Mouse (Mus musculus) layer of hippocampus, postnatal 10 days (tissue): ENCODE data around the gene Vamp4. TPM values are rescaled to one million over a fixed set of nuclear protein-coding genes. Genes with fewer than 3 reads are reported as not detected.
"Not testable (repeated sequence)": the region's sequence is repeated elsewhere in the genome, so short reads cannot be mapped to it uniquely, and the experiment has no call there.

Experiments
- DNase-seq, 2 experiments: peaks; one replicate each; pipeline ENCODE4 v3.0.0; 2021; ENCODE audit warnings: low spot score in 2 of 2
- total RNA-seq, 2 experiments: library from RNA; stranded (reverse); gene quantifications; 2 replicates each; pipeline ENCODE4 v1.2.3; 2021

Vamp4 gene
- total RNA-seq, 2 experiments from 2014 or later: 72.0 to 72.3 TPM

DNA sequence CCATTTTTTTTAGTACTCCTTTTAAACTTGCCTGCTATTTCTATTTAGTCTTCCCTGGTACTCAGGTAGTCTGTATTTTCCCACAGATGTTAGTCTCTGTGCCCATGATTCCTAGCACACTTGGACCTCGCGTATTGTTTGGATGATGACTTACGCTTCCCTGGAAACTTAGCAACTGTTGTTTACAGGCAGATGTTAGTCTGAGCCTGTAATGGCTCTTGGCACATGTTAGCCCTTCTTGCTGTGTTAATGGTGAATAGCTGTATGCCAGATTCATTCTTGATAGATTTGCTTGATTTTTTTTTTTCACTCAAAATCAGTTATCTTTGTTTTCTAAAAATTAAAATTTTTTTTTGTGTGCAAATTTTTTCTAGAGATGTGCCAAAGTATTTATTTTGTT, 18.3 kb downstream of the Vamp4 start:
- DNase-seq: no peak

DNA sequence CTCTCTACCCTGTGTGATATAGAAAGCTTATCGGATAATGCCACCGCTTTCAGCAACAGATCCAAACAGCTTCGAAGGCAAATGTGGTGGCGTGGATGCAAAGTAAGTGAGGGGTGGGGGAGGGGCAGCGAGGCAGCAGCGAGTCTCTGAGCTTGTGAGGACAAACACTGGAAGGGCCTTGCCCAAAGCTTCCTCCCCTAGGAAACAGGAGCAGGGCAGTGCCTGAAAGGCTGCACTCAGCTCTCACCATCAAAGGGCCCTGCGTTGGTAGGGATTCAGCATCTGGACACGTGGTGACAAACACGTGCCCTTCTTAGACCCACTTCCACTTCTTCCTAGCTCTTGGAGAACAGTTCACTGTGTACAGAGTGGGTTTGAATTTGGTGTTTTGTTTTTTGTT, 19.1 kb downstream of the Vamp4 start:
- DNase-seq: peak in 1 of 2 experiments; percentile 20

DNA sequence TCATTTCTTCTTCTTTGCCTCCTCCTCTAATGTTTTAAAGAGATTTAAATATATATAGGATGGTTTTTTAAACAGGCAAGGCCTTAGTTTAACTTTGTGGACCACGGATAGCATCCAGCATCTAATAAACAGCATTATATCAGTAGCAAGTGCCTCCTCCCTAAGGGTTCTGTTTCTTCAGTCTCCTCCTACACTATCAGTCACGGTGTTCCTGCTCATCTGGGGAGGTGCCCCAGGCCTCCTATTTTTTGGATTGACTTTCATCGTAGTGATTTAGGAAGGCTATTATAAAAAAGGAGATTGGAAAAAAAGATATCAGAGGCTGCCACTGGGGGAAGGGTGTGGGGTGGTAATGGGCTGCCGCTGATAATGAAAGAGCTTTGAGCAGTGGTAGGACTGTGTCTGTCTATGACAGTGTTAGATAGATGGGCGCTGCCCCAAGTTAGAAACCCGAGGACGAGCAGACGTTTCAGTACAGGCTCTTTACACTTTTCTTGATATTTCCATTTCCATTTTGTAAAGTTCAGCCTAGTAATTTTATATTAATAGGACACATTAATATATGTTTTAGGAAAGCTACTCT, 20.2 kb downstream of the Vamp4 start:
- DNase-seq: no peak

DNA sequence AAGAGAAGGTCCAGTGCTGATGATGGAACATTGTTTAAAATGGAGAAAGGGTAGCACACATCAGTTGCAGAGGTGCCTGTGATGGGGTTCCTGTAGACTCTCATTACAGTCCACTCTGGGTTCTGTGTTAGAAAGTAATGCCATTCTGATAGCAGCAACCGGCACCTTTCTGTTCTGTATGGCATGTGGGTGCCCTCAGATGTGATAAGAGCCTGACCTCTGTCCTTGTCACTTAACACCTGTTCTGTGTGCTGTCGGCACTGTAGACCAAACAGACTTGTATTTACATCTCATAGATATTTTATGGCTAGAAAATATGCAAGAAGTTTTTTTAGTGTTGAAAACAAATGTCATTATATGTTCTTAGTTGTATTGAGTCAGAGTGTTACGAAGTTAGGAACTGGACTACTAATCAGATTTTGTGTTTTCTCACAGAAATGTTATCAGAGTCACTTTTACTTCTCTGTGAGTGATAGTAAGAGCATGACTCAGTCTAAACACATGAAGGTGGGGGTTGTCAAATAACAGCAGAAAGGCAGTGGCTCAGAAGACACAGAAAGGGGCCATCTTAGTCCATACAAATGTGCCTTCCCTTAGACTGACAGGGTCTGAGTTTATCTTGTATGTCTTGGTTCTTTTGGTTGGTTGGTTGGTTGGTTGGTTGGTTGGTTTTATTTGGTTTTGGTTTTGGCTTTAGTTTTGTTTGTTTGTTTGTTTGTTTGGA, 27.2 kb downstream of the Vamp4 start:
- DNase-seq: no peak

DNA sequence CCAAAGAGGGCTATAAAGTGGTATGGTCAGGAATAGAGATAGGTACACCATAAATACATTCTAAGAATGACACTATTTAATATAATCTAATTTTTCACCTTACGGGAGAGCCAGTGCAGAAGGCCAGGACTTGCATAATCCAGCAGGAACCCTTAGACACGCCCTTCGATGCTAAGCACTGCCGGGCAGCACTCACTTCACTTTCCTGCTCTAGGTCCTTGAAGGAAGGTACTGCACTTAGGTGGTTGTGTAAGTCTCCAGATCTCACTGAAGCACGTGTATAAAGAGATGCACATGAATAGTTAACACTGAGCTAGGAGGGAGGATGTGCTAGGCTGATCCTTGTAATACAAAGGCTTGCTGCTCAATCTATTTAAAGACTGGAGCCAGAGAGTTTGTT, 29.3 kb downstream of the Vamp4 start:
- DNase-seq: no peak

DNA sequence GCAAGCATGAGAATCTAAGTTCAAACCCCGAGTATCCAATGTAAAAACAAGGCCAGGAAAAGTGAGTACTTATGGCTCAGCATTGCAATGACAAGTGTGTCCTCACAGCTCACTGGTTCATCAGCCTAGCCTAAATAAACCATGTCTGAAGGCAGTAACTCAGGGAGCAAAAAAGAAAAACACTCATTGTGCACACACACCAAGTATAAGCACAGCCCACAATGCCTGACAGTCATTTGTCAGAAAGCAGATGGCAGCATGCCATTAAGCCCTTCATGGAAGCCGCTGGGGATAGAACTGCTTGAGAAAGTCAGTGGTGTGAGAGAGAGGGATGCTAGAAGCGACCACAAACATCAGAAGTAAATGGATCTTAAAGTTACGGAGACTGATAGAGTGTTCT, 31.0 kb downstream of the Vamp4 start:
- DNase-seq: no peak

DNA sequence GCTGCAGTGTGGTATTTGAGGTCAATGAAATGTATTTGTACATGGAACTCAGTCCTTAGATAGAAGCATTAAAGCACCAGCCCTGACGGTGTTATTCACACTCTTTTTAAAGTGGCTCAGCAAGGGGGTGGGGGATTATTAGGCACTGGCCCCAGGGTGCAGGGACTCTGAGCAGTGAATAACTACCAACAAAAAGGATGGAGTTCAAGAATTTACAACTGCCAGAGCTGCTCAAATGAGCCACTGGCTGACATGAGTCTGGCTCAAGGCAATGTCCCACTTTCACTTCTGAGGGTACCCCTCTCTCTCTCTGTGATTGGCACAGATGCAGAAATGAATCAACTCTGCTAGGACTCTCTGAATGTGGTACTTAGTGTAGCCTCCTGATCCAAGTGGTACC, 37.8 kb downstream of the Vamp4 start:
- DNase-seq: no peak

DNA sequence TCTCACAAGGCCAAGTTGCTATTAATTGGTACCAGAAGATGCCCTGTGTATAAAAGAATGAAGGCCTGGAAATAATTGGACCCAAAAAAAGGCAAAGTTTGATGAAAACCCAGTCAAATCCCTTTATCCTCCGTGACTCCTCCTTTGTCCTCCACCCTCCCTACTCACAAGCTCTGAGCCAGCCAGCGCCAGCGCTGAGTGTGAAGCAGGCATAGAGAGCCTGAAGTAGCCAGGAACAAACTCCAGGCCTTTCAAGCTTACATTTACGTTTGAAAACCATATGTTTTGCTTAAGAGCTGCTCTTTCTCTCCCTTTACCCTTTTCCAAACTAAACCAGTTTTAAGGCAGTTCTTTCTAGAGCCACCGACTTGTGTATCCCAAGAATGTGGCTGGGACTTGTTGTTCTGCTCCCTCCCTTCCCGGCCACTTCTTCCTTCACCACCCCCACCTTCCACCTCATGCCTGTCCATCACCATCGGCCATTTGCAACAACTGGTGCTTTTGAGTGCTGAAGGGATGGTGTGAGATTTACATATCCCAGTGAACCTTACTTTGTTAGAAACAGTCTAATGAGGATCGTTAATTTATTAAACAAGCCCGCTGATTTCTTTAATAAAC, 39.4 kb downstream of the Vamp4 start:
- no peak for DNase-seq

DNA sequence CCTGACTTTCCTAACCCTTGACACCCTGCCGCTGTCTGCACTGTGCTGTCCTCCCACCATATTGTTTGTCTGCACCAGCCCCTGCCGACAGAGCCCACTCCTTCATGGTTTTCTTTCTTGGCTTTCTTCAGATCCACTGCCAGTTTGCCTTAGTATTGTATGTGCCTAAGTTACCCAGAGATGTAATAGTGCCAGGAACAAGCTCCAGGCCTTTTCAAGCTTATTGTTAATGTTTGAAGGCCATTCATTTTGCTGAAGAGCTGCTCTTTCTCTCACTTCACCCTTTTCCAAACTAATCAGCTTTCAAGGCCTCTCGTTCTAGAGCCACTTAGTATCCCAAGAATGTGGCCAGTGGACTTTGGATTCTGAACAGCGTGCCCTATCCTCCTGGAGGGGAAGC, 40.9 kb downstream of the Vamp4 start:
- no peak for DNase-seq

DNA sequence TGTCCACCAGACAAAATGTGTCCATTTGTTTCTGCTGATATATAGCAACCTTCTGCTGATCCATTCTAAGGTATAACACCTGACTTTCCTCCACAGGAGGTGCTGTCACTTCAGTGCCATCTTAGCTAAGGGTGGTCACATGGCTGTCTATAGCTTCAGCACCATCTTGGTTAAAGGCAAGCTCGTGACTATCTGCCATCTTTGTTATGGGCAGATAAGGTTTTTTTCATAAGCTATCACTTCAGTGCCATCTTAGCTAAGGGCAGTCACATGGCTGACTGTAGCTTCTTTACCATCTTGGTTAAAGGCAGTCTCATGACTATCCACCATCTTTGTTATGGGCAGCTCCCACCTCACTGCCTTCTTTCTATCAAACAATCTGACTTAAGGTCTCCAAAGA, 45.2 kb downstream of the Vamp4 start:
- no peak for DNase-seq

DNA sequence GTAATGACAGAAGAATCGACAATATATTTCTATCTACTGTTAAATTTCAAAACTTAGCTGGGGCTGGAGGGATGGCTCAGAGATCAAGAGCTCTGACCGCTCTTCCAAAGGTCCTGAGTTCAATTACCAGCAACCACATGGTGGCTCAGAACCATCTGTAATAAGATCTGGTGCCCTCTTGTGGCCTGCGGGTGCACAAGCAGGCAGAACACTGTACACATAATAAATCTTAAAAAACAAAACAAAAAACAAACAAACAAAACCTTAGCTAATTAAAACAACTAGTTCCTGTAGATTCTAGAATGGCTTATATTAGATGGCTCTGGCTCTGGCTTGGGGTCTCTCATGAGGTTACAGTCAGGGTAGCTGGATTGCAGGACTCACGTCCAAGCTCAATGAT, 50.2 kb downstream of the Vamp4 start:
- DNase-seq: no peak

DNA sequence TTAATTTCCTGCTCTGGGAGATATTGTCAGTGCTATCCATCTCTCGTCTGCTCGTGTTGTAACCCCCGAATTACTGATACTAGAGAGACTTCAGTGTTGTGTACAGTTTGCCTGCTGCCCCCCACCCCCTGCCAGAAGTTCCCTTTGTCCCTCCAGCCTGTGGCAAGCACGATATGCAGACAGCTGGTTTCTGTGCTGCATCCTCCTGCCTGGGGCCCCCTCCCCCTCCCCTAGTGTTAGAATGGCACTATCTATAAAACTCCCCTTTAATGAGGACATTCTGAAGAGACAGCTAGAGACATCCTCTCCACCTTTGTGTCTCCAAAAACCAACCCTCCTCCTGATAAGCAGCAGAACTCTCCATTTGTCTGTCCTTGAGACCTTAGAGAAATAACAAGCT, 53.6 kb downstream of the Vamp4 start:
- no peak for DNase-seq

DNA sequence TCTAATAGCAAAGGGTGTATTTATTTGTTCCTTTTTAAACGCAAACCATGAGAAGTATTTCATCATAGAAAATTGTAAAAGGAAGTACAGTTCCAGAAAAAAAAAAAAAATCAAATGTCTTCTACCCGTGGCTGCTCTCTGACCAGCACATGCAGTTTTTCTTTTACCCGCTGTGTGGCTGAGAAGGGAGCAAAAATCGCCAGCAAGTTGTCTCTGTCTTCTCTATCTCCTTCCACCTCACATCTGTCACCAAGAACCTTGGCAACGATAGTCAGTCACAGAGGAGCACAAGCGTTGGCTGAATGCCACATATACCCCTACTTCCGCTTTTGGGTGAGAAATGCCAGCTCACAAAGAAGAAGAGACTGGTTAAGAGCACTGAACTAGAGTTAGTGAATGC, 54.9 kb downstream of the Vamp4 start:
- DNase-seq: no peak

DNA sequence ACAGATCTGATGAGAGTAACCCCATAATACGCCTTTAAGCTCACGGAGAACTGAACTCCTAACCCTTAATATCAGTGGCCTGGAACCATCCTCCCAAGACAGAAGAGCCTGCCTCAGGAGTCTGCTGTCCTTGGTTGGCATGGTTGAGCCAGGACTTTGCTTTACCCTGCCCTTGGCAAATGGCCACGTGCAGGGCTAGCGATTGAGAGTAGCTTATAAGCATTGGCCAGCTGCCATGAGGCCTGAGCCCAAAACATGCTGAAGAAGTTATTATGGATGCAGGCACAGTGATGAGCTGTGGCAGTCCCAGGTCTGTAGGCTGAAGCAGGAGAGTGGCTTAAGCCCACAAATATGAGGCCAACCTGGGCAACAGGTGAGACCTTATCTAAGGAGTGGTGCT, 57.5 kb downstream of the Vamp4 start:
- DNase-seq: not testable (repeated sequence)

DNA sequence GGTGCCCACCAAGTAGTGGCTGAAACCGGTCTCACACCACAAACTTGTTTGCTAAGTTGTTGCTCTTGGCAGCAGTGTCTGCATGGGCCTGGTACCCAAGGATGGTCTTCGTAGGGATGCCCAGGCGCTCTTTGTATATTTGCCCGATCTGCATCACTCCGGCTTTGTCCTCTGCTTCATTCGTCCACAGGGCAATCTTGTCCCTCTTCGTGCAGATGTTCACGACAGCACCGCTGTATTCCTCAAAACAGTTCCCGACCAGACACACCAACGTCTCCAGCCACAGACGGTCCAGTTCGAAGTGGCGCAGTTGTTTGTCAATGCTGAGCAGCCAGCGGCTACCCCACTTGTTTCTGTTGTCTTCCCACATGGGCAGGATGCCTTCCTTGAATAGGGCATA, 58.0 kb downstream of the Vamp4 start:
- not testable (repeated sequence) for DNase-seq

DNA sequence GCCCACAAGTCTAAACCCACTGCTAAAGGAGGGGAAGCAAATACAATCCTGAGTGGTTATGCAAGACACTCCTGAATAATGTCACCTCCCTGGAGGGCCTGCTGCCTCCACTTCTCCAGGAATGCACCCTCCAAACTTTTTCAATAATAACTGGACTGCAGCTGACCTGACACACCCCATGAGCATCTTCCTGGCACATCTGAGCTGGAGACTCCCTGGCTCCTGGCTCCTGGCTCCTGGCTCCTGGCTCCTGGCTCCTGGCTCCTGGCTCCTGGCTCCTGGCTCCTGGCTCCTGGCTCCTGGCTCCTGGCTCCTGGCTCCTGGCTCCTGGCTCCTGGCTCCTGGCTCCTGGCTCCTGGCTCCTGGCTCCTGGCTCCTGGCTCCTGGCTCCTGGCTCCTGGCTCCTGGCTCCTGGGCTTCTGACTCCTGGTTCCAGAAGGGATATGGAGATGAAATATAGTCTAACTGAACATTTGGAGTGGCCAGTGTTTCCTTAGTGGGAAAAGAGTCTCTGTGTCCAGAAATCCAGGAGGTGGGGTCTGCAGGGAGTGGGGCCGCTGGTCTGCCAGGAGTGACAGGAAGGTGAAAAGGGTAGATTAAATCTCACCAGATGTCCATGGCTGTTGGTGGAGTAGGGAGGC, 65.1 kb downstream of the Vamp4 start:
- DNase-seq: not testable (repeated sequence)

DNA sequence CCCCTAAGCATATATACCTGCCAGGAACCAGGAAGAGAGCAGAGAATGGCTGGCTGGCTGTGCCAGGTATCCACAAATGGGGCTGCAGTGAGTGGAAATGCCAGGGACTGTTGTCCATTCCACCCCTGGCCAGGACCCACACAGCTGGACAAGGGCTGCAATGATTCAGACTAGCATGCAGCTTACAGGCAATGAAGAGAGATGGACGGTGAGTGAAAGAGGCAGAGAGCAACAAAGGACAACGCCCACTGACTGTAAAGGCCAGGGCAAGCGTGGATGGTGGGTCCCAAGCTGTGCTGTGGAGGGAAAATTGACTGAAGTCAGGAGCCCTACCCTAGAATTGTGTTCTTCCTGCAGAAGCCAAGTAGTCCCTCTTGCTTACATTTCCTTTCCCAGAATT, 66.2 kb downstream of the Vamp4 start:
- DNase-seq: no peak

DNA sequence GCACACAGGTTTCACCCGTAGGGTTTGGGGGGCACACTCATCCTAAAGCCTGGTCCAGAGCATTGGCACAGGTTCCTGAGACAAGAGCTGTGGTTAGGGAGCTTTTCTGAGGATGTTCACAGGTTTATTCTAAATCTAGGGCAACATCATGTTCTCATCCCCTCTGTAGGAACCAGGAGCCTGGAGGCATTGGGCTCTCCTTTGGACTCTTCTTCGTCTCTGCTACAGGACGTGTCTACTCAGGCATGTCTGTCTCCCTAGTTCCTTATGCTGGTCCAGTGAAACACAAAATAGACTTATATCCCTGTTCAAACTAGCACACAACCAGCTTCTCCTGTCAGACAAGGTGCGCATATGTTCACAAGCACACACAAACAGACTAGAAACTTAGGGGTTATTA, 68.2 kb downstream of the Vamp4 start:
- no peak for DNase-seq

DNA sequence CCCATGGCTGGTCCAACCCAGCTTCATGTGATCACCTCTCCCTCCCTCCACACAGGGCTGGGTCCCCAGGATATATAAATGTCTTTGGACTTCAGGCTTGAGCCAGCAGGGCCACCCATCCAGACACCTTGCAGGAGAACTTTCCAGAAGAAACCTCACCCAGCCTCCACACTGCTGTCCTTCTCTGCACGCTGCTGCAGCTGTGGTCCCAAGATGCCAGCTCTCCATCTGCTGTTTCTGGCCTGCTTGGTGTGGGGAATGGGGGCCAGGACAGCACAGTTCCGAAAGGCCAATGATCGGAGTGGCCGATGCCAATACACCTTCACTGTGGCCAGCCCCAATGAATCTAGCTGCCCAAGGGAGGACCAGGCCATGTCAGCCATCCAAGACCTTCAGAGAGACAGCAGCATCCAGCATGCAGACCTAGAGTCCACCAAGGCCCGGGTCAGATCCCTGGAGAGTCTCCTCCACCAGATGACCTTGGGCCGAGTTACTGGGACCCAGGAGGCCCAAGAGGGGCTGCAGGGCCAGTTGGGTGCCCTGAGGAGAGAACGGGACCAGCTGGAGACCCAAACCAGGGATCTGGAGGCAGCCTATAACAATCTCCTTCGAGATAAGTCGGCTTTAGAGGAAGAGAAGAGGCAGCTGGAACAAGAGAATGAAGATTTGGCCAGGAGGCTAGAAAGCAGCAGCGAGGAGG, 68.9 kb downstream of the Vamp4 start, which contains the start of gene Myoc:
TSS of gene Myoc (plus strand) at position 105 of the 700 bp plus-strand sequence.
- DNase-seq: no peak

DNA sequence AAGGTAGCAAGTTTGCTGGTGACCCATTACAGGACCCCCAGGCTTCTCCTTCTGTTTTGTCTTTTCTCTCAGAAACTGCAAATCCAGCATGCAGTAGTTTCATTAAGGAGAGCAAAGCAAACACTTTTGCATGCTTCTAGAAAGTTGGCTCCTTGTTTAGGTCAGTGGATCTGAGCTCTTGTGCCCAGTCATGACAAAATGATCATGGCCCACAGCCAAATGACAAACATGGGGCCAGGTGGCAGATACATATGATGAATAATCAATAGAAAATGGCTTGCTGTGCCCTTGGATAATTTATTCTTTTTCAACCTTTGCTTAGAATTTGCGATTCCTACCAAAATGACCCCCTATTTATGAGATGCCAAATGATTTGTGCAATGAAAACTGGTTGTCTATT, 69.5 kb downstream of the Vamp4 start:
- DNase-seq: no peak

DNA sequence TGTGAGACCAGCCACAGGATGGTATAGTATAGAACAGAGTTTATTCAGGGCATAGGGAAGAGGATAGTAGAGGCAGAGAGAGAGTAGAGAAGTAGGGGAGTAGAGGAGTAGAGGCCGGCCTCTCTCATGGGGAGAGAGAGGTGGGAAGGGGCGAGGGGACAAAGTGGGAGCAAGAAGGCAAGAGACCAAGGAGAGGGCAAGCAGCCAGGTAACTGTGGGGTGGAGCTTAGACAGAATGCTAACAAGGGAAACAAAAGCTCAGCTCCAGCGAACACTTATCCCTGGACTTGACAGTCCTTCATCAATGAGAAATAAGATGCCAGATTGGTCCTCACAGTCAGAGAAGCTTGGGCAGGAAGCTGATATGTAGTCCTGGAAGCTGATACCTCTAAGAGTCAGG, 72.3 kb downstream of the Vamp4 start:
- DNase-seq: no peak

DNA sequence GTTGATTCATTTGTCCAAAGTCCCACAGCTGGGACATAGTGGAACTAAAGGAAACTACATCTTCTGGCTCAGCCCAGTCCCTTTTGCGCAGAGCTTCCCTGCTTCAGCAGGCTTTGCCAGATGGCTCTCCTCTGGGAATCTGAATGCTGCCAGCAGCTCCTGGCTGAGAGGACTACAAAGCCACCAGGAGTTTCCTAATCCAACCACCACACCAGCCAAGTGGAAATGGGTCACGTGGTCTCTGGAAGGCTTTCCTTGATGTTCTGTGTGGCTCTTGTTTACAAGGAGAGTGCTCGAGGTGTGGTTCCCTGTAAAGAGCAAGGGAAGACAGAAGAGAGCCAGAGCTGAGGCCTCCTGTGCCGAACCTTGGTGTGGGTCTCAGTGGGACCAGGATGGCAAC, 73.4 kb downstream of the Vamp4 start:
- DNase-seq: peak; percentile 67 to 69
